In genomic region chr6:83070311-83071219, GRCm38 (mm10) we compare ENCODE assay signal across 9 mouse cellular contexts. TPM values are rescaled to one million over a fixed set of nuclear protein-coding genes. Genes with fewer than 3 reads are reported as not detected.
DNase-seq lines count a peak whose midpoint lies in the region; ATAC-seq lines count a peak whose summit lies in the region.
"Had no signal": no experiment of that assay in that cellular context is flagged by ENCODE, and none has a peak within 500 bp of the region (broad histone marks: within the 10 kb centered on the region; RNA-seq: fewer than 3 reads in every experiment).

No protein-coding gene starts in this region.

- H3K4me1 ChIP-seq in kidney, embryonic 16.5 days (ENCODE audit: insufficient read depth, low read length): peaks cover 25% of the 10 kb centered on the region
- peaks cover 39% of the 10 kb centered on the region for H3K4me1 ChIP-seq in hindbrain, embryonic 10.5 days (replicated peaks)

- no peaks in the 10 kb centered on the region for H3K9me3 ChIP-seq in kidney, embryonic 16.5 days (ENCODE audit: low read length)
- H3K9me3 ChIP-seq in hindbrain, embryonic 10.5 days: no peaks in the 10 kb centered on the region

- no peak overlapping the region for H3K9ac ChIP-seq in kidney, embryonic 16.5 days (replicated peaks; ENCODE audit: low read length)

- H3K36me3 ChIP-seq in kidney, embryonic 16.5 days (ENCODE audit: insufficient read depth, low read length): no peaks in the 10 kb centered on the region
- H3K36me3 ChIP-seq in hindbrain, embryonic 10.5 days: no peaks in the 10 kb centered on the region

- peak overlapping the region; percentile 38 for H3K4me3 ChIP-seq in kidney, embryonic 16.5 days (ENCODE audit: low read length)
- H3K4me3 ChIP-seq in hindbrain, embryonic 10.5 days: peak overlapping the region; percentile 41

- peaks cover 95% of the 10 kb centered on the region for H3K27me3 ChIP-seq in kidney, embryonic 16.5 days (ENCODE audit: insufficient read depth, low read length)
- H3K27me3 ChIP-seq in hindbrain, embryonic 10.5 days (ENCODE audit: insufficient read depth, poor library complexity, severe bottlenecking): peaks cover 100% of the 10 kb centered on the region

- DNase-seq in kidney, adult 9 months: no peak
- DNase-seq in MN1 (ENCODE audit: low spot score): peak; percentile 51
- DNase-seq in embryo, embryonic 10 days (ENCODE audit: low spot score): peak; percentile 46
- DNase-seq in hindbrain, embryonic 10.5 days (ENCODE audit: low spot score): peak; percentile 70
- no peak for DNase-seq in right cerebral cortex, postnatal 4 days
- DNase-seq in frontal cortex, postnatal 14 days (ENCODE audit: low spot score in 2 of 2): no peak

- H3K4me2 ChIP-seq in kidney, embryonic 16.5 days (replicated peaks; ENCODE audit: low read depth, low read length): peak overlapping the region; percentile 44

- WGBS in kidney, embryonic 16.5 days: under 1% methylated on average over 57 of the region's 58 CpGs
- under 1% methylated on average over 58 of the region's 58 CpGs for WGBS in hindbrain, embryonic 10.5 days

- ATAC-seq in kidney, embryonic 16.5 days (ENCODE audit: low FRiP score, low TSS enrichment): peak; percentile 32; the same call in 1 of the 2 replicates
- ATAC-seq in megakaryocyte progenitor cell, adult 5-6 weeks (replicated peaks; ENCODE audit: poor library complexity): 0 out of 2 replicates have a peak, but pooled peaks have one; percentile 10

- H3K27ac ChIP-seq in kidney, embryonic 16.5 days (ENCODE audit: low read length): no peak overlapping the region
- H3K27ac ChIP-seq in hindbrain, embryonic 10.5 days: peak overlapping the region; percentile 6; the same call in 1 of the 2 replicates

RNA-seq across cellular contexts. Expression of gene Tlx2, which starts 0.5 kb away (rescaled TPM):
- 0.49 and 0.73 TPM in 2 replicates for polyA plus RNA-seq in kidney, embryonic 16.5 days (2015; fragmentation: Nextera tagmentation; extraction: Ambion mirVana)
- polyA plus RNA-seq in hindbrain, embryonic 10.5 days (2016; fragmentation: Nextera tagmentation; extraction: Ambion mirVana): 5.6 and 12.3 TPM in 2 replicates
- not detected in 2 replicates for total RNA-seq in megakaryocyte progenitor cell, adult 5-6 weeks (2015)
- total RNA-seq in megakaryocyte progenitor cell, adult 5-6 weeks (2017): not detected in 2 replicates
- total RNA-seq: liver, adult 2 months had no signal
- polyA plus RNA-seq: liver, adult 2 months had no signal

RNA-seq across cellular contexts. Expression of gene Pcgf1, which starts 7.1 kb away (rescaled TPM):
- 43.1 and 44.5 TPM in 2 replicates for polyA plus RNA-seq in kidney, embryonic 16.5 days (2015; fragmentation: Nextera tagmentation; extraction: Ambion mirVana)
- polyA plus RNA-seq in hindbrain, embryonic 10.5 days (2016; fragmentation: Nextera tagmentation; extraction: Ambion mirVana): 41.1 and 42.2 TPM in 2 replicates
- total RNA-seq in megakaryocyte progenitor cell, adult 5-6 weeks (2015): 26.5 and 27.2 TPM in 2 replicates
- 15.3 and 20.4 TPM in 2 replicates for total RNA-seq in megakaryocyte progenitor cell, adult 5-6 weeks (2017)

RNA-seq across cellular contexts. Expression of gene Dqx1, which starts 12.9 kb away (rescaled TPM):
- polyA plus RNA-seq in kidney, embryonic 16.5 days (2015; fragmentation: Nextera tagmentation; extraction: Ambion mirVana): 5.0 and 5.2 TPM in 2 replicates
- 2.2 and 3.5 TPM in 2 replicates for polyA plus RNA-seq in hindbrain, embryonic 10.5 days (2016; fragmentation: Nextera tagmentation; extraction: Ambion mirVana)
- 1.2 and 1.7 TPM in 2 replicates for total RNA-seq in megakaryocyte progenitor cell, adult 5-6 weeks (2015)
- total RNA-seq in megakaryocyte progenitor cell, adult 5-6 weeks (2017): 0.75 and 1.0 TPM in 2 replicates

RNA-seq across cellular contexts. Expression of gene Htra2, which starts 15.5 kb away (rescaled TPM):
- polyA plus RNA-seq in kidney, embryonic 16.5 days (2015; fragmentation: Nextera tagmentation; extraction: Ambion mirVana): 91.9 and 94.3 TPM in 2 replicates
- 70.9 and 82.5 TPM in 2 replicates for polyA plus RNA-seq in hindbrain, embryonic 10.5 days (2016; fragmentation: Nextera tagmentation; extraction: Ambion mirVana)
- 128 and 129 TPM in 2 replicates for total RNA-seq in megakaryocyte progenitor cell, adult 5-6 weeks (2015)
- 77.3 and 82.3 TPM in 2 replicates for total RNA-seq in megakaryocyte progenitor cell, adult 5-6 weeks (2017)

RNA-seq across cellular contexts. Expression of gene Lbx2, which starts 15.6 kb away (rescaled TPM):
- polyA plus RNA-seq in kidney, embryonic 16.5 days (2015; fragmentation: Nextera tagmentation; extraction: Ambion mirVana): 8.6 TPM in 2 replicates
- 0.39 and 0.55 TPM in 2 replicates for polyA plus RNA-seq in hindbrain, embryonic 10.5 days (2016; fragmentation: Nextera tagmentation; extraction: Ambion mirVana)
- total RNA-seq in megakaryocyte progenitor cell, adult 5-6 weeks (2015): not detected in 2 replicates
- not detected in 2 replicates for total RNA-seq in megakaryocyte progenitor cell, adult 5-6 weeks (2017)

Comparison
In these comparisons a context has a peak if more than half of its experiments do, and no peak if none do; other contexts are left out.
1. DNase-seq: peak in MN1 (single experiment), embryo, embryonic 10 days (single experiment) and hindbrain, embryonic 10.5 days (single experiment); none in kidney, adult 9 months (single experiment), right cerebral cortex, postnatal 4 days (single experiment) and frontal cortex, postnatal 14 days (0 of 2).